Mouse (Mus musculus): ENCODE measurements at regions not wholly inside any gene's neighbourhood (a gene's known extent, or its start where the extent isn't known, plus 50 kb on each side); places are given as distances from the start of the nearest gene placed in this dataset.

DNA sequence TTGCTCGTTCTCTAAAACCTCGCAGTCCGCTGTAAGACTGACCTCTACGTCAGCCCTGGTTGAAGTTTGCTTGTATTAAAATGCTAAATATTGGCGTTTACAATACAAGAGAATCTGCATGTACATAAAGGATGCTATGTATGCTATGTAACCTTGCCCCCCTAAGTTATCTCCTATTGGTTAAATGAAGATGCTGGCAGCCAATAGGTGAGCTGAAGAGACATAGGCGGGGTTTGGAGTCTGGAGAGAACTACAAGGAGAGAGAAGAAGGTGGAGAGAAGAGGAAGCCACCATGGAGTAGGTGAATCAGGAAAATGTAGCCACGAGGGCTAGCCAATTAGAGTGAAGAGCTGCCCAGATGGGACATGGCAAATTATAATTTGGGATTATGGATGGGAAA lies 214.0 kb upstream of the Amigo2 start:
- in situ Hi-C loops (cut with MboI) = no loop called here

DNA sequence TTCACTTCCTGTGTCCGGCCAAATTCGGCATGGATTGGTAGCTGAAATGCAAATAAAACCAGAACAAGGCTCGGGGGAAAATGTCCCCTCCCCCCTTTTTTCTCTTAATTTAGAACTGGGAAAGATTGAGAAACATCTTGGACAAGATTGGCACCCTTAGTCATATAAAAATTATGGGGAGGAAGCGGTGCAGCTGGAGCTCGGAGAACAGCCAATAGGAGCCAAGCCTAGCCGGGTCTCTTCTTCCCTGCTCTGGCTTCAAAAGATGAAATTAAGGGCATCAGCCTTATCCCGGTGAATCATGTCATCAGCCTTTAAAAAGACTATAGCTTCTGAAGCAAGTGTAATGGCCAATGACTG lies 213.3 kb upstream of the Amigo2 start:
- in situ Hi-C loops (cut with MboI) = no loop called here

DNA sequence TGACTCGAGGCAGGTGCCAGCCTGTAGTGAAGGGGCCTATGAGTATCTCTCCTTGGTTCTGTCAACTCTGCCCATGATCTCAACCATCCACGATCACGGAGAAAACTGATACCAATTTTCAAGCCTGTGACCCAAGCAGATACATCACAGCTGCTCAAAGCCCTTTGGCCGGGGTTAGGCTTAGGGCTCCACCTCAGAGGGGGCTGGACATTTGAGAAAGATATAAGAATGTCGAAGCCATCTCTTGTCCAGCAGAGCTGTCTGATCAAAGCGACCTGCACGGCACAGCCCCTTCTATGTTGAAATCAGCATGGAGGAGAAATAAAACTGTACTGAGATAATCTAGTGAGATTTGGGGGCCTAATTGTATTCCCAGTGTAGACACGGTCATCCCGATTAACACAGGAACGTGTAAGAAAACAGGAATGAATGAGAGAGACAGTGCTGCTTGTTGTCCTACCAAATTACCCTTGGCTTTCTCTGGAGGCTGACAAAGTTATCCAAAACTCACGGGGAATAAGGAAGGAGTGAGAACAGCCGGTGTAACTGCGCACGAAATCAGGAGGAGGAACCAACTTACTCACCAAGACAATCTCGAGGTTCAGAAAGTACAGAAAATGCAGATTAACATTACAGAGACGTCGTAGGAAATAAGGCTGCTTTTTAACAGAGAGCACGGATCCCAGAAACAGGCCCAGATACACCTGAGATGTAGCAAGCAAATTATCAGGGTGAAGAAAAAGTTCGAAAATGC lies 212.7 kb upstream of the Amigo2 start:
- in situ Hi-C loops (cut with MboI) = no loop called here

DNA sequence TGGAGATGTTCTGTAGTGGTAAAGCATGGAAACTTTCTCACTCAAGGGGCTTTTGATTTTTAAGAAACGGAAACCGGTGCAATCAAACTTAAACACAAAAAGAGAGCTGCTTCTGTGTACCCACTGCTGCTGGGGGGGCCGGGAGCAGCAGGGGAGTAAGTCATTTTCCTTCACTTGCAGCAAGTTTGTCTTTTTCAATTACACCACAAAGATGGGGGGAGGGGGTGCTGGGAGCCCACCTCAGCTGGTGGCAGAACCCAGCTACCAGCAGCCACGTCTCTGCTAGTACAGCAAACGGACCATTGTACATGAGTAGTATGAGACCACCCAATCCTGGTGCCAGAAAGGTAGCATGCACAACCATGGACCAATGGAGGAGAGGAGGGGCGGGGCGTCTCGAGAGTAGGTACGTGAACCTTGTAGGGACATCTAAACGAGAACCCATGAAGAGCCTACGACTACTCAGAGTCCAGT lies 211.7 kb upstream of the Amigo2 start:
- in situ Hi-C loops (cut with MboI) = no loop called here

DNA sequence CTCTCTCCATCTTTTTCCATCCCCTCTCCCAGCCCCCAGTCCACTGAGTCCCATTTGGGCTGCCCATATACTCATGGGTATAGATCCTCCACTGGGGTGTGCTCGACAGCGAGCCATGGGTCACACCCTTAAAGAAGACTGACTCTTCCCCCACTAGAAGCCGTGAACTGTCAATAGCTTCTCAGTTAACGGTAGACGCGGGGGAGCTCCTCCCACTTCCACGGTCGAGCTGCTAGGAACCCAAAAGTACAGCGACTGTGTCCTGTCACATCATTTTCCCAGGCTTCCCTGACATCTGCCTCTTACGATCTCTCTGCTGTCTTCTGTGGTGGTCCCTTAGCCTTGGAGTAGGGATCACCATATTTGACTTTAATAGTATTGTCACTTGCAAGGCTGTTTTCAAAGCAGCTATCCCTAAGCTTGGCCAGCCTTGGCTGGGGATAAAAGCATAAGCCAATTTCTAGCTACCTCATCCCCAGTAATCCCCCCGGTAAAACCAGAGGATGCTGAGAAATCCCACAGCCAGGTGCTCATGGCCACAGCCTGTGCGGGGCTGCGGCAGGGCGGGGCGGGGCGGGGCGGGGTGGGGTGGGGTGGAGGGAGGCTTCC lies 211.2 kb upstream of the Amigo2 start:
- in situ Hi-C loops (cut with MboI) = no loop called here

DNA sequence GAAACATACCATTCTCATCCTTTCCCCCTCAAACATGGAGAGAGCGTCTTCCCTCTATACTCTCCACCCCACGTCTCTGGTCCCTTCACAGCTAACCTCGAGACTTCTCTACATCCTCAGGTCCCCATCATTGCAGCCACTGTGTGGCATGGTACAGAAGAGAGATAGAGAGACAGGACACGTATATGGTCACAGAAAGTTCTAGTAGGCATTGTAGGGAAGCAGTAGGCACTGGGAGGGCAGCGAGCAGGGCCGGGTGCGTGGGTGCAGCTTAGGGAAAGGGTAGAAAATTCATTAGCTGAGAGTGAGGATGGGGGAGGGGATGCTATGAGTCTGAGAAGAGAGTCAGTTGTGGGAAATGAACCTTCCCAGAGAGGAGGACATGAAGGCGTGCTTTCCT lies 210.4 kb upstream of the Amigo2 start:
- in situ Hi-C loops (cut with MboI) = no loop called here

DNA sequence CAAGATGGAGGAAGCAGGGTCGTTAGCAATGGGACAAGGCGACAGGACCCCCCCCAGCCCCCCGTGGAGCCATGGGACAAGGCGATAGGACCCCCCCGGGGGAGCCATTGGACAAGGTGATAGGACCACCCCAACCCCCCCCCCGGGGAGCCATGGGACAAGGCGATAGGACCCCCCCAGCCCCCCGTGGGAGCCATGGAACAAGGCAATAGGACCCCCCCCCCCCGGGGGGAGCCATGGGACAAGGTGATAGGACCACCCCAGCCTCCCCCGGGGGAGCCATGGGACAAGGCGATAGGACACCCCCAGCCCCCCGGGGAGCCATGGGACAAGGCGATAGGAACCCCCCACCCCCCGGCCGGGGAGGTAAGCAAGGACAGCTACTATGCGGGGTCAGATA lies 209.9 kb upstream of the Amigo2 start:
- in situ Hi-C loops (cut with MboI) = no loop called here

DNA sequence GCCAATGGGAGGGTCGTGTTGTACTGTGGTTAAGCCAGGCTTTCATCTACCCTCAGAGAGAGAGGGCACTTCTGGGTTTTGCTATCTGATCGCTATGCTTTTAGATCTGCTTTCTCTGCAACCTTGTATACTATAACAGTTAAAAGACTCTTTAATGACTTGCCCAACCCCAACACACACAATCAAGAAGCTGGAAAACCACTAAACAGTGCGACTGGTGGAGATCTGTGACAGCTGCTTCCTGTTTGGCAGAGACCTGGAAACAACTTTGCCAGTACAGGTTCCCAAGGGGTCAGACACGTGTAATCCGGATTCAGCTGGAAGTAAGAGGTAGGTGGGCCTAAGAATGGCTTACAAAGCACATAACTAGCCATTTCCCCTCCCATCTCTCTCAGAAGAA lies 208.6 kb upstream of the Amigo2 start:
- in situ Hi-C loops (cut with MboI) = no loop called here

DNA sequence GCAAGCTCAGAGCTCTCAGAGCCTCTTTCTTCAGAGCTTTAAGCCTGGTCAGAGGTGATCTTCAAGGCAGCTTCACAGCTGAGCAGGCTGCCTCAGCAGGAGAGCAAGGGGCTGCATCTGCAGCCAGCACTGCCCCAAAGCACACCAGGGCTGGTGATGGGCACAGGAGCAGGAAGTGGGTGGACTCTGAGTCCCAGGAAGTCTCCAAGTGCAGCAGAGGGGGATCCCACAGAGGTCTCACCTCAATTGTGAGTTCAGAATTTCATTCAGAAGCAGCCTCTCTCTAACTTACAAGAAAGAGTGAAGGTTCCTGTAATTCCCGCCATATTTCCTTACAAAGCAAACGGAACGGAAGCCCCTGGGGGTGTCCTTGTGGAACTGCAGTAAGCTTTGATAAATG lies 202.6 kb upstream of the Amigo2 start:
- in situ Hi-C loops (cut with MboI) = no loop called here

DNA sequence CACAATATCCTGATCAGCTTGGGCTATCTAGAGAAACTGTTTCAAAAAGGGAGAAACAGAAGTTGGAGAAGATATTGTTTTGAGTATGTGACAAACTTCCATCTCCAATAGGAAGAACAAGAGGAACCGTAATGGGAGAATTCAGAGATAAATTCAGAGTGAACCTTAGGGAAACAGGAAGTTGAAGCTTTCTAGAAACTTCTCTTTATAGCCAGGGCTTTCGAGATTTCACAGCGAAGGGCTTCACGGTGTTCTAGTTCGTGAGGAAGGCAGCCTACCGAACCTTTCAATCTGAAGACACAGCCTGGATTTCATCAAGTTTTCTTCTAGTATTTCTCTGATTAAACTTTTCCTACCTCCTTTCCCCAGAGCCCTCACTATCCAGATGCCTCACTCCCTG lies 201.9 kb upstream of the Amigo2 start:
- in situ Hi-C loops (cut with MboI) = no loop called here

DNA sequence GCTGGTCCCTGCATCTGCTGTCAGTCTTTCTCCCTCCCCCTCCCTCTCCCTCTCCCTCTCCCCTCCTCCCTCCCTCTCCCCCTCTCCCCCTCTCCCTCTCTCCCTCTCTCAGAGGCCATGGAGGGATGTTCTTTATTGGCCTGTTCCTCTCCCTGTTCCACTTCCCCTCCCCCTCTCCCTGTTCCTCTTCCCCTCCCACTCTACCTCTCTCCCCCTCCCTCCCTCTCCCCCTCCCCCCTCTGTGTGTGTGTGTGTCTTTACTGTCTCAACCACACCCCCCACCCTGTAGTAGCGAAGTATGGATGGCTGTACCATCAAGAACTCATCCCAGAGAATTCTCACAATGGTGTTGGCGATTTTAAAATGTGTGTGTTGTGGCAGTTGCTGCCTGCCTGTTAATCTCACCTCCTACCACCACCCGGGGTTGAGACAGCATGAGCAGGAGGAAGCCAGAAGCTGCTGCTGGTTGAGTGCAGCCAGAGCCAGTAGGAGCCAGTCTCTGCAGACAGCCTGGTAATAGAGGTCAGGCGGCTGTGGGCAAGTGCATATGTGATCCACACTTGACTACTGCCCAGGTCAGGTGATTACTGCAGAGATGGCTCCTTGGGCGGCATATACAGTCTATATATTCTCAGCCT lies 201.3 kb upstream of the Amigo2 start:
- in situ Hi-C loops (cut with MboI) = no loop called here

DNA sequence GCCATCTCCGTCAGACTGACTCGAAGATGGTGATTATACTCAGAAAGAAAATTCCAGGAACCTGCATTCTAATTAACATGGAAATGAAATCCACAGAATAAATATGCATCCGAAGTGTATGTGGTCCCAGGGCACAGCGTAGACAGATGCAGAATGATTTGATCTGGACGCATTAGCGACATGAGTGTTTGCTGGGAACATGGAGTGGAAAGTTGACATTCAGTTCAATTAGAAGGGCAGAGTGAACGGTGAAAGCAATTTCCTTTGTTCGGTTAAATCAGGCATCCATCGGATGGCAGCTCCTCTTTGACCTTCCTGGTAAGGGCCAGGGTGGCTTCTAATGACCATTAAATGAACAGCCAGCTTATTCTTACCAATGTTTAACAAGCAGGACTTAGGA lies 199.1 kb upstream of the Amigo2 start:
- in situ Hi-C loops (cut with MboI) = no loop called here

DNA sequence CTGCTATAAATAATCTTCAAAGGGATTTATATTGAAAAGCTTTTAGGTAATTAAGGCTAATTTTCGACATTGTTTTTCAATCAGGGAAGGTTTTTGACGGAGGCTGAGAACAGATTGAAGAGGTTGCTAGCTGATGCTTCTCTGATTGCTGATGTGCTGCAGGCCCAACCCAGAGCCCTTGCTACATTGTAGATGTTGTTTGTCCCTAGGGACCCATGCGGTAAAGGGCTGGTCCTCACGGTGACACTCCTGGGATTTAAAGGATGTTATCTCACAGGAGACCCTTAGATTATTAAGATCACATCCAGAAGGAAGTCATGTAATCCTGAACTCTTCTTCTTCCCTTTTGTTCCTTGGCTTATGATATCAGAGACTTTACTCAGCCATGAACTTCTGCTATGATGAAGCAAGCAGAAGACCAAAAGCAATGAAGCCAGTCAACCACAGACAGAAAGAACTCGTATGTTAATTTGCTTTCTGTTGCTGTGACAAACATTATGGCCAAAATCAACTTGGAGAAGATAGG lies 191.2 kb upstream of the Amigo2 start:
- in situ Hi-C loops (cut with MboI) = no loop called here
